ENCODE assay signal across 9 mouse cellular contexts in the genomic region with DNA sequence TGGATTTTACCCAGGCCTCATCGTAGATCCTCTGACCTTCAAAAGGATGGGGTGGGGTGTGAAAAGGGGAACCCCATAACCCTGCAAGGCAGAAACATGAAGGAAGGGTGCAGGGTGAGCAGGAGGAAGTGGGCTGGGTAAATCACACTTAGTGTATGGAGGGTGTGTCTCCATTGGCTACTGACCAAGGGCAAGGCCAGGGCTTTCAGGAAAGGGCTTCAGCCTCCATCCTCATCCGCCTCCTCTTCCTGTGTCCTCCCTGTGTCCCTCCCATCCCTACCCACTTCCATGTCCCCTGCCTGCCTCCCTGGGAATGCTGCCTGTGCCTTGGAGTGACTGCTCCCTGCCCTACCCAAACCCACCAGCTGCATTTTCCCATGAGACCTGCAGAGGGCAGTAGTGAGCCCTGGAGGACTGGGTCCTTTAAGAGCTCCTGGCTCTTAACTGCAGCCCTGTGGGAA. TPM values are rescaled to one million over a fixed set of nuclear protein-coding genes. Genes with fewer than 3 reads are reported as not detected.
DNase-seq lines count a peak whose midpoint lies in the region; ATAC-seq and TF ChIP-seq lines count a peak whose summit lies in the region.
"Had no signal": no experiment of that assay in that cellular context is flagged by ENCODE, and none has a peak within 500 bp of the region (broad histone marks: within the 10 kb centered on the region; RNA-seq: fewer than 3 reads in every experiment).

No protein-coding gene starts in this region.

- H3K4me3 ChIP-seq in forebrain, embryonic 14.5 days (ENCODE audit: low read depth, low read length), result no peak overlapping the region
- no peak overlapping the region for H3K4me3 ChIP-seq in hindbrain, embryonic 11.5 days (ENCODE audit: low read depth, low read length)
- H3K4me3 ChIP-seq: myocyte had no signal

- no peaks in the 10 kb centered on the region for H3K27me3 ChIP-seq in forebrain, embryonic 14.5 days (replicated peaks; ENCODE audit: control insufficient read depth, insufficient read depth, low read length)
- no peaks in the 10 kb centered on the region for H3K27me3 ChIP-seq in hindbrain, embryonic 11.5 days (ENCODE audit: control insufficient read depth, insufficient read depth, low read length)

- H3K9ac ChIP-seq in forebrain, embryonic 14.5 days (ENCODE audit: low read length), result no peak overlapping the region
- no peak overlapping the region for H3K9ac ChIP-seq in hindbrain, embryonic 11.5 days (ENCODE audit: low read depth, low read length)

- H3K27ac ChIP-seq in forebrain, embryonic 14.5 days (ENCODE audit: low read depth, low read length), result no peak overlapping the region
- H3K27ac ChIP-seq in hindbrain, embryonic 11.5 days (ENCODE audit: low read depth, low read length), result no peak overlapping the region

- no peak for DNase-seq in cerebellum, adult 11 months
- DNase-seq in brain, embryonic 14.5 days (ENCODE audit: low read depth), result peak; percentile 73
- peak; percentile 80 for DNase-seq in forebrain, embryonic 14.5 days (ENCODE audit: low spot score)
- peak; percentile 86 for DNase-seq in hindbrain, embryonic 11.5 days (ENCODE audit: low spot score)
- peak; percentile 57 to 64 for DNase-seq in layer of hippocampus, postnatal 36 days
- peak; percentile 64 for DNase-seq in right cerebral cortex, postnatal 25 days

- WGBS in forebrain, embryonic 14.5 days, result 59% methylated on average over 2 of the region's 2 CpGs
- 74% methylated on average over 2 of the region's 2 CpGs for WGBS in hindbrain, embryonic 11.5 days

- peaks cover 90% of the 10 kb centered on the region for H3K36me3 ChIP-seq in forebrain, embryonic 14.5 days (ENCODE audit: control insufficient read depth, insufficient read depth, low read length)
- peaks cover 27% of the 10 kb centered on the region for H3K36me3 ChIP-seq in hindbrain, embryonic 11.5 days (ENCODE audit: control insufficient read depth, insufficient read depth, low read length)

- TF ChIP-seq CTCF in brain, embryonic 14.5 days (IDR thresholded peaks at IDR 0.05; ENCODE audit: borderline replicate concordance, extremely low read depth, insufficient read depth, insufficient read length), result peak; percentile 94

- H3K4me2 ChIP-seq in forebrain, embryonic 14.5 days (ENCODE audit: low read length), result no peak overlapping the region
- H3K4me2 ChIP-seq in hindbrain, embryonic 11.5 days (replicated peaks; ENCODE audit: low read depth, low read length), result no peak overlapping the region

- no peak for TF ChIP-seq POLR2A in brain, embryonic 14.5 days (IDR thresholded peaks at IDR 0.05; ENCODE audit: borderline replicate concordance, extremely low read depth, insufficient read depth, insufficient read length, poor library complexity, severe bottlenecking)

- H3K9me3 ChIP-seq in forebrain, embryonic 14.5 days (replicated peaks; ENCODE audit: control insufficient read depth, low read length), result no peaks in the 10 kb centered on the region
- H3K9me3 ChIP-seq in hindbrain, embryonic 11.5 days (ENCODE audit: control insufficient read depth, low read length), result no peaks in the 10 kb centered on the region

- no peaks in the 10 kb centered on the region for H3K4me1 ChIP-seq in forebrain, embryonic 14.5 days (ENCODE audit: control insufficient read depth, insufficient read depth, low read length)
- no peaks in the 10 kb centered on the region for H3K4me1 ChIP-seq in hindbrain, embryonic 11.5 days (replicated peaks; ENCODE audit: control insufficient read depth, insufficient read depth, low read length)

- ATAC-seq in cerebellum, adult (ENCODE audit: insufficient number of reproducible peaks, low FRiP score, low TSS enrichment), result peak; percentile 13; the same call in 1 of the 2 replicates
- peak; percentile 42 for ATAC-seq in forebrain, embryonic 14.5 days
- ATAC-seq in hindbrain, embryonic 11.5 days (ENCODE audit: low FRiP score), result peak; percentile 45
- ATAC-seq in megakaryocyte progenitor cell, adult 5-6 weeks (replicated peaks; ENCODE audit: poor library complexity), result peak; percentile 81

RNA-seq across cellular contexts. Expression of a gene that starts 47.8 kb away (rescaled TPM):
- polyA plus RNA-seq in brain, embryonic 14.5 days (2012; rRNA removed), result 59.5 and 71.6 TPM in 2 replicates
- polyA plus RNA-seq in forebrain, embryonic 14.5 days (2014; fragmentation: Nextera tagmentation; extraction: Ambion mirVana), result 25.3 and 28.2 TPM in 2 replicates
- 32.3 and 33.3 TPM in 2 replicates for polyA plus RNA-seq in hindbrain, embryonic 11.5 days (2014; fragmentation: Nextera tagmentation; extraction: Ambion mirVana)
- total RNA-seq in layer of hippocampus, postnatal 36 days (2021), result 10 to 100 TPM; 27.0 to 28.2 TPM
- total RNA-seq in megakaryocyte progenitor cell, adult 5-6 weeks (2015), result 87.8 and 114 TPM in 2 replicates
- 20.4 and 31.9 TPM in 2 replicates for total RNA-seq in megakaryocyte progenitor cell, adult 5-6 weeks (2017)

Comparison
In these comparisons a context has a peak if more than half of its experiments do, and no peak if none do; other contexts are left out.
1. ATAC-seq: peak in every context shown above with its lines; median percentile 81 in megakaryocyte progenitor cell, adult 5-6 weeks; 45 in hindbrain, embryonic 11.5 days; 42 in forebrain, embryonic 14.5 days; 13 in cerebellum, adult.